Mouse (Mus musculus): Measurements from ENCODE around the gene Heatr3. TPM values are rescaled to one million over a fixed set of nuclear protein-coding genes. Genes with fewer than 3 reads are reported as not detected.

Gene Heatr3
- polyA plus RNA-seq, 1 experiment from 2014 or later, result 17.8 TPM

DNA sequence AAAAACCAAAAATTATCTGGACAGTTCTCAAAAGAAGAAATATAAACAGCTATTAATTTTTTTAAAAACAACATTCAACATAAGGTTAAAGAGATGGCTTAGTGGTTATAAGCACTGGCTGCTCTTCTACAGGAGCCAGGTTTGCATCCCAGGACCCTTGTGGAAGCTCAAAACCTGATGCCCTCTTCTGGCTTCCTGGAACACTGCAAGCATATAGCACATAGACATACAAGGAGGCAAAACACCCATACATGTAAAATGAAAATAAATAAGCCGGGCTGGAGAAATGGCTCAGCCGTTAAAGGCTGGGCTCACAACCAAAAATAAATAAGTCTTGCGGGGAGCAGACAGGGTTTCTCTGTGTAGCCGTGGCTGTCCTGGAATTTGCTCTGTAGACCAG lies 28.4 kb upstream of the Heatr3 start:
- WGBS, result 79% methylated on average over 4 of the region's 4 CpGs
- H3K4me2 ChIP-seq (replicated peaks; ENCODE audit: low read depth), result no peak overlapping the region

GRCm38 (mm10) chr8:88118456-88119036 lies 19.1 kb upstream of the Heatr3 start, which contains the start of gene Cnep1r1:
TSS of gene Cnep1r1 (plus strand) at chr8:88118769.
- TF ChIP-seq CTCF (IDR thresholded peaks at IDR 0.05; ENCODE audit: low read depth), result peak; percentile 83
- TF ChIP-seq EP300 (optimal IDR thresholded peaks at IDR 0.05), result no peak
- Histone ChIP-seq H3K27me3 (ENCODE audit: control insufficient read depth, insufficient read depth, low read length) (no peaks in the 10 kb centered on the region), H3K27ac (replicated peaks) (peak within 1 kb of the TSS; percentile 89), H3K9ac (ENCODE audit: low read length) (peak within 1 kb of the TSS; percentile 89), H3K4me1 (replicated peaks; ENCODE audit: control insufficient read depth, insufficient read depth) (no peaks in the 10 kb centered on the region), H3K9me3 (ENCODE audit: control insufficient read depth, low read length) (no peaks in the 10 kb centered on the region), H3K4me3 (ENCODE audit: low read depth, low read length) (peak within 1 kb of the TSS; percentile 97), H3K36me3 (ENCODE audit: control insufficient read depth, insufficient read depth, low read length) (peaks cover 2% of the 10 kb centered on the region; the same call in 1 of the 2 replicates), H3K4me2 (replicated peaks; ENCODE audit: low read depth) (peak within 1 kb of the TSS; percentile 73)
- DNase-seq (ENCODE audit: low spot score), result peak; percentile 92
- WGBS, result under 1% methylated on average over 47 of the region's 49 CpGs
- peak; percentile 99 for ATAC-seq (ENCODE audit: low FRiP score, low TSS enrichment)

More for the DNA sequence above, 28.4 kb upstream of the Heatr3 start:
- ATAC-seq (ENCODE audit: low FRiP score, low TSS enrichment), result no peak
- Histone ChIP-seq H3K4me3 (ENCODE audit: low read depth, low read length) (no peak overlapping the region), H3K27me3 (ENCODE audit: control insufficient read depth, insufficient read depth, low read length) (no peaks in the 10 kb centered on the region), H3K4me1 (replicated peaks; ENCODE audit: control insufficient read depth, insufficient read depth) (no peaks in the 10 kb centered on the region), H3K9me3 (ENCODE audit: control insufficient read depth, low read length) (no peaks in the 10 kb centered on the region), H3K9ac (ENCODE audit: low read length) (no peak overlapping the region), H3K27ac (replicated peaks) (no peak overlapping the region), H3K36me3 (ENCODE audit: control insufficient read depth, insufficient read depth, low read length) (no peaks in the 10 kb centered on the region)
- DNase-seq (ENCODE audit: low spot score), result no peak
- TF ChIP-seq CTCF (IDR thresholded peaks at IDR 0.05; ENCODE audit: low read depth), result peak; percentile 31
- TF ChIP-seq EP300 (optimal IDR thresholded peaks at IDR 0.05), result no peak

DNA sequence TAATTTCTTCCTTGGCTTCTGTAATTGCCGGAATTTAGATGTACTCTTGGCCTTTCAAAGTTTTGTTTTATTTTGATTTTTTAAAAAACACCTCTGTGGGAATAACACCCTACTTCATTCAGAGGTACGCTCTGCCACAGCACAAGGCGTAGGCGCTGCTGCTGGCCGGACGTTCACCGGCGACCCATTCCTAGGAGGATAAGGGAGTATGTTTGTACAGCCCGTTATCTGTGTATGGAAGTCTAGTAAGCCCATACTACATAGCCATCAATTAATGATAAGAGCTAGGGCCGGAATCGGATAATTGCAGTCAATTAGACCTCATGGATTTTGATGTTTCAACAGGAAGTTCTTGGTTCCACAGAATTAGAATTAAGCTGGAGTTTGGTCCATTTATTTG lies 18.6 kb upstream of the Heatr3 start:
- Histone ChIP-seq H3K27ac (replicated peaks) (peak overlapping the region; percentile 89), H3K4me3 (ENCODE audit: low read depth, low read length) (peak overlapping the region; percentile 97), H3K36me3 (ENCODE audit: control insufficient read depth, insufficient read depth, low read length) (peaks cover 2% of the 10 kb centered on the region; the same call in 1 of the 2 replicates), H3K4me2 (replicated peaks; ENCODE audit: low read depth) (peak overlapping the region; percentile 73), H3K27me3 (ENCODE audit: control insufficient read depth, insufficient read depth, low read length) (no peaks in the 10 kb centered on the region), H3K9ac (ENCODE audit: low read length) (peak overlapping the region; percentile 89), H3K9me3 (ENCODE audit: control insufficient read depth, low read length) (no peaks in the 10 kb centered on the region), H3K4me1 (replicated peaks; ENCODE audit: control insufficient read depth, insufficient read depth) (no peaks in the 10 kb centered on the region)
- under 1% methylated on average over 11 of the region's 11 CpGs for WGBS
- TF ChIP-seq EP300 (optimal IDR thresholded peaks at IDR 0.05), result no peak
- TF ChIP-seq CTCF (IDR thresholded peaks at IDR 0.05; ENCODE audit: low read depth), result no peak
- ATAC-seq (ENCODE audit: low FRiP score, low TSS enrichment) (peak; percentile 56; the same call in 1 of the 2 replicates), DNase-seq (ENCODE audit: low spot score) (peak; percentile 33)

- Histone ChIP-seq H3K4me3 (ENCODE audit: low read depth, low read length) (no peak overlapping the region), H3K36me3 (ENCODE audit: control insufficient read depth, insufficient read depth, low read length) (peaks cover 5% of the 10 kb centered on the region; the same call in 1 of the 2 replicates), H3K27ac (replicated peaks) (no peak overlapping the region), H3K27me3 (ENCODE audit: control insufficient read depth, insufficient read depth, low read length) (no peaks in the 10 kb centered on the region), H3K9ac (ENCODE audit: low read length) (no peak overlapping the region), H3K4me2 (replicated peaks; ENCODE audit: low read depth) (no peak overlapping the region), H3K4me1 (replicated peaks; ENCODE audit: control insufficient read depth, insufficient read depth) (no peaks in the 10 kb centered on the region), H3K9me3 (ENCODE audit: control insufficient read depth, low read length) (no peaks in the 10 kb centered on the region)
- TF ChIP-seq EP300 (optimal IDR thresholded peaks at IDR 0.05) (no peak), CTCF (IDR thresholded peaks at IDR 0.05; ENCODE audit: low read depth) (no peak)
- 88% methylated on average over 2 of the region's 2 CpGs for WGBS
- DNase-seq (ENCODE audit: low spot score) (no peak), ATAC-seq (ENCODE audit: low FRiP score, low TSS enrichment) (no peak)
Measured at GRCm38 (mm10) chr8:88124850-88125249, 12.8 kb upstream of the Heatr3 start.

- Histone ChIP-seq H3K4me1 (replicated peaks; ENCODE audit: control insufficient read depth, insufficient read depth) (no peaks in the 10 kb centered on the region), H3K4me2 (replicated peaks; ENCODE audit: low read depth) (no peak overlapping the region), H3K27me3 (ENCODE audit: control insufficient read depth, insufficient read depth, low read length) (no peaks in the 10 kb centered on the region), H3K27ac (replicated peaks) (no peak overlapping the region), H3K9ac (ENCODE audit: low read length) (no peak overlapping the region), H3K36me3 (ENCODE audit: control insufficient read depth, insufficient read depth, low read length) (peaks cover 8% of the 10 kb centered on the region; the same call in 1 of the 2 replicates), H3K9me3 (ENCODE audit: control insufficient read depth, low read length) (no peaks in the 10 kb centered on the region), H3K4me3 (ENCODE audit: low read depth, low read length) (no peak overlapping the region)
- WGBS, result 88% methylated on average over 4 of the region's 4 CpGs
- TF ChIP-seq EP300 (optimal IDR thresholded peaks at IDR 0.05), result no peak
- no peak for TF ChIP-seq CTCF (IDR thresholded peaks at IDR 0.05; ENCODE audit: low read depth)
- DNase-seq (ENCODE audit: low spot score) (no peak), ATAC-seq (ENCODE audit: low FRiP score, low TSS enrichment) (no peak)
Measured at GRCm38 (mm10) chr8:88129397-88129796, 8.3 kb upstream of the Heatr3 start.

- no peak overlapping the region for H3K4me2 ChIP-seq (replicated peaks; ENCODE audit: low read depth)
- H3K9me3 ChIP-seq (ENCODE audit: control insufficient read depth, low read length), result no peaks in the 10 kb centered on the region
- no peak overlapping the region for H3K27ac ChIP-seq (replicated peaks)
- no peak for ATAC-seq (ENCODE audit: low FRiP score, low TSS enrichment)
- no peaks in the 10 kb centered on the region for H3K4me1 ChIP-seq (replicated peaks; ENCODE audit: control insufficient read depth, insufficient read depth)
- 35% methylated on average over 7 of the region's 7 CpGs for WGBS
- peaks cover 8% of the 10 kb centered on the region; the same call in 1 of the 2 replicates for H3K36me3 ChIP-seq (ENCODE audit: control insufficient read depth, insufficient read depth, low read length)
- no peak for TF ChIP-seq EP300 (optimal IDR thresholded peaks at IDR 0.05)
- TF ChIP-seq CTCF (IDR thresholded peaks at IDR 0.05; ENCODE audit: low read depth), result no peak
- H3K9ac ChIP-seq (ENCODE audit: low read length), result no peak overlapping the region
- H3K4me3 ChIP-seq (ENCODE audit: low read depth, low read length), result no peak overlapping the region
- DNase-seq (ENCODE audit: low spot score), result no peak
- H3K27me3 ChIP-seq (ENCODE audit: control insufficient read depth, insufficient read depth, low read length), result no peaks in the 10 kb centered on the region
Measured at GRCm38 (mm10) chr8:88130754-88131317, 6.8 kb upstream of the Heatr3 start.
